Mouse (Mus musculus) Patski (cell line): Measurements from ENCODE around the gene Oscp1. TPM values are rescaled to one million over a fixed set of nuclear protein-coding genes. Genes with fewer than 3 reads are reported as not detected.

Source experiments
- ATAC-seq: fragments of 100-300 bp; one replicate; pipeline ENCODE4 v1.8.0; 2021
- CTCF ChIA-PET: fragments of 350-600 bp; sonication (Branson Sonifier 250); formaldehyde crosslinking; loops from one replicate; lab custom pipeline; 2022; ENCODE audit warnings: inconsistent platforms; lab: Charles Lee
- POLR2A ChIA-PET: fragments of 350-600 bp; sonication (Branson Sonifier 250); formaldehyde crosslinking; loops from one replicate; lab custom pipeline; 2022; ENCODE audit warnings: antibody characterized with exemption, inconsistent platforms; lab: Charles Lee
- DNase-seq: peaks from one replicate; pipeline ENCODE4 v3.0.0-alpha.2; 2011; ENCODE audit warnings: low read depth, low spot score
- H3K27me3 ChIP-seq: fragments of 371-371 bp; one replicate; pipeline ENCODE4 v1.5.1; 2021
- CTCF ChIP-seq: fragments of 100-300 bp; IDR thresholded peaks from one replicate; pipeline ENCODE4 v1.5.1; 2021
- in situ Hi-C: fragments of 300-500 bp; cut with MboI; formaldehyde crosslinking; loops from 3 replicates; pipeline ENCODE4 v1.11.1; 2018; ENCODE audit warnings: low pct_unique_long_range_greater_than_20kb, mixed read lengths
- polyA plus RNA-seq: library from polyadenylated mRNA; unstranded; gene quantifications from one replicate; pipeline ENCODE4 v1.2.3, GENCODE M21; 2021

The Oscp1 gene
- polyA plus RNA-seq, 1 experiment from 2014 or later, result 13.5 TPM

- DNase-seq, result peak; percentile 67
- no peak for TF ChIP-seq CTCF
- in situ Hi-C loops, result no loop called here
- ATAC-seq, result peak; percentile 74
- ChIA-PET POLR2A (interaction anchor here (0.9 to 1.1 kb wide), 4 partner anchors 13 to 38 kb away, joined by 3 to 4 read pairs (median 4); no protein-coding TSS in a partner anchor), CTCF (interaction anchor here (1.2 to 4.4 kb wide), 4 partner anchors 16 to 106 kb away, joined by 3 to 27 read pairs (median 4); no protein-coding TSS in a partner anchor)
- H3K27me3 ChIP-seq, result no peaks in the 10 kb centered on the region
Measured at GRCm38 (mm10) chr4:126110374-126111152, 52.2 kb downstream of the Oscp1 start.

- ChIA-PET POLR2A (interaction anchor here (0.9 to 1.7 kb wide), 3 partner anchors 14 to 38 kb away, joined by 3 to 7 read pairs (median 4); partner anchors contain the start of gene Lsm10), CTCF (interaction anchor here (1.2 to 4.4 kb wide), 3 partner anchors 16 to 70 kb away, joined by 3 to 27 read pairs (median 4); no protein-coding TSS in a partner anchor)
- DNase-seq (no peak), ATAC-seq (peak; percentile 23)
- H3K27me3 ChIP-seq, result no peaks in the 10 kb centered on the region
- no peak for TF ChIP-seq CTCF
- in situ Hi-C loops, result no loop called here
Measured at GRCm38 (mm10) chr4:126111153-126111549, 52.8 kb downstream of the Oscp1 start.

GRCm38 (mm10) chr4:126113243-126113642, 54.9 kb downstream of the Oscp1 start:
- no peak for DNase-seq
- ChIA-PET CTCF (interaction anchor here (1.1 to 4.4 kb wide), 6 partner anchors 10 to 40 kb away, joined by 3 to 27 read pairs (median 6); partner anchors contain the start of gene Stk40), POLR2A (interaction anchor here (1.2 kb wide), 2 partner anchors 11 to 27 kb away, joined by 4 to 5 read pairs; no protein-coding TSS in a partner anchor)
- ATAC-seq, result no peak
- in situ Hi-C loops, result no loop called here
- no peaks in the 10 kb centered on the region for H3K27me3 ChIP-seq
- TF ChIP-seq CTCF, result no peak

GRCm38 (mm10) chr4:126113943-126114342, 55.6 kb downstream of the Oscp1 start:
- in situ Hi-C loops, result no loop called here
- no peak for ATAC-seq
- ChIA-PET CTCF (interaction anchor here (0.8 to 2.4 kb wide), 6 partner anchors 10 to 39 kb away, joined by 3 to 8 read pairs (median 4); partner anchors contain the start of gene Stk40), POLR2A (interaction anchor here (0.6 to 1.2 kb wide), 2 partner anchors 11 to 86 kb away, joined by 3 to 5 read pairs; no protein-coding TSS in a partner anchor)
- H3K27me3 ChIP-seq, result no peaks in the 10 kb centered on the region
- DNase-seq, result no peak
- no peak for TF ChIP-seq CTCF

- in situ Hi-C loops, result no loop called here
- ATAC-seq (no peak), DNase-seq (no peak)
- TF ChIP-seq CTCF, result no peak
- ChIA-PET CTCF (interaction anchor here (0.9 to 1.6 kb wide), 2 partner anchors 9 to 15 kb away, joined by 3 to 5 read pairs; no protein-coding TSS in a partner anchor), POLR2A (no interaction called here)
- H3K27me3 ChIP-seq, result no peaks in the 10 kb centered on the region
Measured at GRCm38 (mm10) chr4:126115411-126115810, 57.0 kb downstream of the Oscp1 start.

GRCm38 (mm10) chr4:126115871-126116521, 57.6 kb downstream of the Oscp1 start:
- in situ Hi-C loops, result no loop called here
- ChIA-PET CTCF (interaction anchor here (0.9 to 1.6 kb wide), 3 partner anchors 9 to 30 kb away, joined by 3 to 5 read pairs (median 3); no protein-coding TSS in a partner anchor), POLR2A (interaction anchor here (0.8 to 1.0 kb wide), 2 partner anchors 10 to 30 kb away, joined by 3 to 4 read pairs; no protein-coding TSS in a partner anchor)
- ATAC-seq (no peak), DNase-seq (no peak)
- TF ChIP-seq CTCF, result no peak
- no peaks in the 10 kb centered on the region for H3K27me3 ChIP-seq

- TF ChIP-seq CTCF, result no peak
- ATAC-seq, result no peak
- in situ Hi-C loops, result no loop called here
- ChIA-PET CTCF (no interaction called here), POLR2A (interaction anchor here (1.0 kb wide), 1 partner anchor 9 kb away, joined by 4 read pairs; no protein-coding TSS in a partner anchor)
- DNase-seq, result no peak
- no peaks in the 10 kb centered on the region for H3K27me3 ChIP-seq
Measured at GRCm38 (mm10) chr4:126117116-126117515, 58.8 kb downstream of the Oscp1 start.

GRCm38 (mm10) chr4:126118651-126119050, 60.3 kb downstream of the Oscp1 start:
- in situ Hi-C loops, result no loop called here
- ChIA-PET CTCF (no interaction called here), POLR2A (interaction anchor here (0.6 to 1.8 kb wide), 2 partner anchors 13 to 17 kb away, joined by 3 to 5 read pairs; no protein-coding TSS in a partner anchor)
- H3K27me3 ChIP-seq, result no peaks in the 10 kb centered on the region
- DNase-seq, result no peak
- no peak for TF ChIP-seq CTCF
- no peak for ATAC-seq

GRCm38 (mm10) chr4:126119051-126119450, 60.7 kb downstream of the Oscp1 start:
- ATAC-seq (no peak), DNase-seq (no peak)
- POLR2A ChIA-PET, result interaction anchor here (0.6 to 1.8 kb wide), 2 partner anchors 13 to 17 kb away, joined by 3 to 5 read pairs; no protein-coding TSS in a partner anchor
- H3K27me3 ChIP-seq, result no peaks in the 10 kb centered on the region
- CTCF ChIA-PET, result no interaction called here
- in situ Hi-C loops, result no loop called here
- TF ChIP-seq CTCF, result no peak

GRCm38 (mm10) chr4:126120052-126120451, 61.7 kb downstream of the Oscp1 start:
- POLR2A ChIA-PET, result interaction anchor here (1.8 kb wide), 1 partner anchor 12 kb away, joined by 5 read pairs; no protein-coding TSS in a partner anchor
- CTCF ChIA-PET, result interaction anchor here (0.9 kb wide), 1 partner anchor 34 kb away, joined by 3 read pairs; no protein-coding TSS in a partner anchor
- in situ Hi-C loops, result no loop called here
- ATAC-seq (no peak), DNase-seq (no peak)
- H3K27me3 ChIP-seq, result no peaks in the 10 kb centered on the region
- no peak for TF ChIP-seq CTCF
